Mouse (Mus musculus): ENCODE measurements at regions not wholly inside any gene's neighbourhood (a gene's known extent, or its start where the extent isn't known, plus 50 kb on each side); places are given as distances from the start of the nearest gene placed in this dataset.

GRCm38 (mm10) chr9:71058655-71059054 lies 106.6 kb upstream of the Lipc start:
- DNase-seq: no peak

- no peak for DNase-seq
These were observed 104.8 kb upstream of the Lipc start for GRCm38 (mm10) chr9:71056836-71057235.

DNA sequence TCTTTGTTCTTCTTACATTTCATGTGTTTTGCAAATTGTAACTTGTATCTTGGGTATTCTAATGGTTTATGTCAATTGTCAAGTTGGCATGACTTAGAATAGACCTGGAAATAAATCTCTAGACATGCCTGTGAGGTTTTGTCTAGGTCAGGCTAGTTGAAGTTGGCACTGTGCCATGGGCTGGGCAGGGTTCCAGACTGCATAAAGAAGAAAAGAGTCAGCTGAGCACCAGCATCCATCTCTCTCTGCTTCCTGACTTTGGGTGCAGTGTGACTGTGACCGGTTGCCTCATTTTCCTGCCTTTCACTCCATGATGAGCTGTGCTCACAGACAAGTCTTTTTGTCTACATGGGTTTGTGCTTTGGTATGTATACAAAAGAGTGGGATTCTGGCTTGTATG lies 91.9 kb upstream of the Lipc start:
- DNase-seq: no peak

- DNase-seq: no peak
These were observed 83.3 kb upstream of the Lipc start for GRCm38 (mm10) chr9:71035286-71035685.

DNA sequence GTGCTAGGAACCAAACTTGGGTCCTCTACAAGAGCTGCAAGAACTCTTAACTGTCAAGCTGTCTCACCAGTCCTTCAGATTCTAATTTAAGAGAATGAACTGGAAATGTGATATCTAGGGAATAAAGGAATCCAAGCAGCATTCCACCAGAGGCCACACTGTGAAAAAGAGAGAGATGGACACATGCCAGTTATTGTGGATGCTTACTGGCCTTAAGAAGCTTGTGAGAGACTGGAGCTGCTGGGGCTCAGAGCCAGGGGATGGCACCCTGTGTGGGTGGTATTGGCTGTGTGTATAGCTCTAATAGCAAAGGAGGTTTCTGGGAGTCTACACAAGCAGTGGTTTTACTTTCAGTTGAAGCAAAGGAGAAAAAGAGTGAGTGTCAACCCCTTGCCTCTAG lies 80.1 kb upstream of the Lipc start:
- DNase-seq: no peak

DNA sequence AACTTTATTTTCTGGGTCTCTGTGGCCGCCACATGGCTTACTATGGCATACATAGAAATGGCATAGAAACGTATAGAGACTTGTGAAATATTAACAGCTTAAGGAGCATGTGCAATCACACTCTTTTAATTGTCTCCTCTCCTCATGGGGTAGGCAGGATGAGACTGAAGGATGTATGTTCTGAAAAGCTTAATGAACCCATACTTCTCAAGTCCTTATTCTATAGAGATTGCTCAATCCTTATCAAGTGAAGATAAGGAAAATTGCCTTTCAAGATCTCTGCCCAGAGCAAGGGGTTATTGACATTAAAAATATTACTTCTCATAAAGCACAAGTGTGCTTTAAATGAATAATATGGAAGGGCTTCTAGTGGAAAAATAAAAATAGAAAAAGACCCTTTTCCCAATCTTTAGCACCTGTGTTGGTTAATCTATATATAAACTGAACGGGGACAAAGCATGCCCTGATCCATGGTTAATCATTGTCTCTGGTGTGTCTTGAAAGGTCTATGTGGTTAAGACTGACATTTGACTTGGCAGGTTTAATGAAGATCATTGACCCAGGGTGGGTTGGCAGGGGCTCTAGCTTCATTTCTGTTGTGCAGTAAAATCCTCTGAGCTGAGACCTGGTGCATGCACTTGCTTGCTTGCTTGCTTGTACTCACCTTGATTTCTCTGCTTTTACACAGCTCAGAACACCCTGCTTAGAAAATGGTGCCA lies 78.3 kb upstream of the Lipc start:
- no peak for DNase-seq

DNA sequence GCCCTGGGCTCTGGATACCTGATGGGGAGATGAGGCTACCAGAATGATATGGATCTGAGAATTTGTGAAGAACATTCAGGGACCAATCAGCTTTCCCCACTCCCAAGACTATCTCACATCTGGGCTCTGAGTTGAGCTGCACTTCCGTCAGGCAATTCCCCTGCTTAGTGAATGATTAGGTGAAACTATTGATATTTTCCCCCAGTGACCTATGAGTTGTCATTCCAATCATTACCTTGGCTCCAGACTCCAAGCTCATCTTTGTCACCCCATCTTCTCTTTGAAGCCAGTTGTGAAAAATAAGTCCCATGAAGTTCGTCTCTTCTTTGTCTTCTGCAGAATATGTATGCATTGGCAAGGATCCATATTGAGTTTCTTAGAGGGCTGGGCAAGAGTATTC lies 76.1 kb upstream of the Lipc start:
- no peak for DNase-seq

GRCm38 (mm10) chr9:71027626-71028025 lies 75.6 kb upstream of the Lipc start:
- no peak for DNase-seq

- no peak for DNase-seq
These were observed 73.2 kb upstream of the Lipc start for GRCm38 (mm10) chr9:71025196-71025595.

DNA sequence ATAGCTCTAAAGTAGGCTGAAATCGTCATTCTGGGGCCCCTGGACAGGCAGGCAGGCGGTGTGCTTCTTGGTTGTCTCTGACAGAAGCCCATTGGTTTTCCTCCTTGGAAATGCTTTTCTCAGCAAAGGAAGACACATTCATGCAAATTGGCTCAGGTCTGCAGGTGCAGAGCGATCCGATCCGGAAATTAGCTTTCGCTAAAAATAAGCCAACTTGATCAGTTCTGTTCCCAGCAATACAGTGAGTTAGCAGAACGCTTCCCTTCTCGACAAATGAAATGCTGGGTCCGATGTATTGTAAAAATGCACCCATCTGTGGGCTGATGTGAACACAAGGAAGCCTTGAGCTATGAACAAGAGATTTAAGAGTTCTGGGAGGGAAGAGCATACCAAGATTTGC lies 66.2 kb upstream of the Lipc start:
- DNase-seq: no peak

DNA sequence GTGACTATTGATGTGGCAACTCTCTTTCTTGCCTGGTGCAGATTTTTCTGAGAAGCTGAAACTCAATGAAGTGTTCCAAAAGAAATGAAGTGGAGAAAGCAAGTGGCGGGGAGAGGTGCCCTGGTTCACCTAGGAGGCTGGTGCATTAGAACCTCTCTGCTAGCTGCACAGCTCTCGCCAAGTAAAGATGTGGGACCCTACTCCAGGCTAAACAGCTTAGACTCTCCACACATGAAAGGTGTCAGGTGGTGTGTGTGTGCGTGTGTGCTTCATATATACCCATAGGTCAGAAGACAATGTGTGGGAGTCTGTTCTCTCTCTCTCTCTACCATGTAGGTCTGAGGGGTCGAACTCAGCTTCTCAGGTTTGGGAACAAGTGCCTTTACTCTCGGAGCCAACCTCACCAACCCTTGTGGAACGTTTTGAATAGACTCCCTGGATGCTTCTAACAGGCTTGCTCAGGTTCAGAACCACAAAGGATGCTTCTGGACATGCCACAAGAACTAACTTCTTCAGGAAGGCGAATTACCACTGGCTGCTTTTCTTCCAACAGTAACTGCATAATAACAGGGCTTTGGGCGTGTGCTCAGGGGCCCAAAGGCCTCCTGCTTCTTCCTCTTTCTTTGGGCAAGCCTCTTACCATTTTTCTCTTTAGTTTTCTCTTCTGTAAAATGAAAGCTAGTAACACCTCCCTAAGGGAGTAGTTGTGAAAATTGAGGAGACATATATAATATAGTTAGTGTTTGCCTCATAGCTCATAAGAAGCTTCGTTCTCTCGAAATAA lies 65.6 kb upstream of the Lipc start:
- DNase-seq: no peak

DNA sequence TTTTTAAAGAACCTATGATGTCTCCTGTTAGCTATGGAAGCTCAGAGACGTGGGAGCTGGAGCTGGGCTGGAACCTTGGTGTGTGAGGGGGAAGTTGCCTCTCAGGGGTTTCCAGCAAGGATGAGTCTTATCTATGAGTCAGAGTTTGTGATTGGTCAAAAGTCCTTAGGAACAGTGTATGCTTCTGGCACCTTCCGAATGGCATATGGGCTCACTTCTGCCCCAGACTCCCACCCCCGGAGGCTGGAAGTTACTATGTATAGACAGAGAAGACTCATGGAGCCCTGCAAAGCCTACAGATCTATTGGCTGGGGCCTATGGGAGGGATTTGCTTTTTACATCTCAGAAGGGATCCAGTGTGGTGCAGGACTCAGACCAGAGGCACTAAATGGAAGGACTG lies 63.9 kb upstream of the Lipc start:
- DNase-seq: peak; percentile 20 to 26

GRCm38 (mm10) chr9:71015400-71015799 lies 63.4 kb upstream of the Lipc start:
- no peak for DNase-seq

GRCm38 (mm10) chr9:71012399-71012798 lies 60.4 kb upstream of the Lipc start:
- DNase-seq: no peak

- no peak for DNase-seq
These were observed 52.6 kb upstream of the Lipc start for GRCm38 (mm10) chr9:71004631-71005030.

Data from layer of hippocampus, postnatal 36 days (tissue).